Comparison of ENCODE assay signal across 8 mouse cellular contexts in genomic region chr5:143299686-143300085, GRCm38 (mm10). TPM values are rescaled to one million over a fixed set of nuclear protein-coding genes. Genes with fewer than 3 reads are reported as not detected.
DNase-seq lines count a peak whose midpoint lies in the region; ATAC-seq and TF ChIP-seq lines count a peak whose summit lies in the region.
"Had no signal": no experiment of that assay in that cellular context is flagged by ENCODE, and none has a peak within 500 bp of the region (broad histone marks: within the 10 kb centered on the region; RNA-seq: fewer than 3 reads in every experiment).

No protein-coding gene starts in this region.

- DNase-seq in layer of hippocampus, adult 11-12 months (ENCODE audit: low spot score) = peak; percentile 63
- DNase-seq in layer of hippocampus, adult 9-10 months (ENCODE audit: low spot score) = no peak
- DNase-seq in ES-CJ7 (ENCODE audit: low read depth, low spot score) = peak; percentile 72
- DNase-seq in adrenal gland, adult 2 months = peak; percentile 41
- DNase-seq in embryo, embryonic 9.5 days (ENCODE audit: extremely low spot score) = peak; percentile 47
- DNase-seq in lung, adult 2 months = peak; percentile 38
- peak; percentile 67 for DNase-seq in stomach, postnatal 0 days (ENCODE audit: low spot score)

- TF ChIP-seq EP300 in stomach, postnatal 0 days (optimal IDR thresholded peaks at IDR 0.05) = no peak

- no peaks in the 10 kb centered on the region for H3K4me1 ChIP-seq in lung, adult 2 months (ENCODE audit: control insufficient read depth, insufficient read depth, low read length)
- no peaks in the 10 kb centered on the region for H3K4me1 ChIP-seq in stomach, postnatal 0 days (replicated peaks; ENCODE audit: control insufficient read depth, insufficient read depth)
- H3K4me1 ChIP-seq: limb, embryonic 15.5 days had no signal

- no peak for ATAC-seq in stomach, postnatal 0 days (ENCODE audit: low FRiP score, low TSS enrichment)

- H3K4me2 ChIP-seq in stomach, postnatal 0 days (replicated peaks; ENCODE audit: low read depth) = no peak overlapping the region
- H3K4me2 ChIP-seq: limb, embryonic 15.5 days had no signal

- TF ChIP-seq POLR2A in lung, adult 2 months (IDR thresholded peaks at IDR 0.05; ENCODE audit: borderline replicate concordance, extremely low read depth, low read depth, low read length) = no peak

- no peak overlapping the region for H3K4me3 ChIP-seq in lung, adult 2 months (replicated peaks; ENCODE audit: extremely low read depth, low read depth, low read length)
- no peak overlapping the region for H3K4me3 ChIP-seq in stomach, postnatal 0 days (ENCODE audit: low read depth, low read length)
- H3K4me3 ChIP-seq: limb, embryonic 15.5 days had no signal

- H3K27ac ChIP-seq in stomach, postnatal 0 days (replicated peaks) = no peak overlapping the region
- H3K27ac ChIP-seq: limb, embryonic 15.5 days had no signal

- 92% methylated on average over 4 of the region's 4 CpGs for WGBS in lung, adult 2 months
- 92% methylated on average over 4 of the region's 4 CpGs for WGBS in stomach, postnatal 0 days

- no peaks in the 10 kb centered on the region for H3K27me3 ChIP-seq in stomach, postnatal 0 days (ENCODE audit: control insufficient read depth, insufficient read depth, low read length)

- H3K9me3 ChIP-seq in stomach, postnatal 0 days (ENCODE audit: control insufficient read depth, low read length) = no peaks in the 10 kb centered on the region
- H3K9me3 ChIP-seq: limb, embryonic 15.5 days had no signal

- no peak overlapping the region for H3K9ac ChIP-seq in stomach, postnatal 0 days (ENCODE audit: low read length)
- H3K9ac ChIP-seq: limb, embryonic 15.5 days had no signal

- H3K36me3 ChIP-seq in stomach, postnatal 0 days (ENCODE audit: control insufficient read depth, insufficient read depth, low read length) = peaks cover 14% of the 10 kb centered on the region

- TF ChIP-seq CTCF in lung, adult 2 months (IDR thresholded peaks at IDR 0.05; ENCODE audit: insufficient read depth, low read length) = peak; percentile 74
- TF ChIP-seq CTCF in stomach, postnatal 0 days (IDR thresholded peaks at IDR 0.05; ENCODE audit: low read depth) = peak; percentile 83

RNA-seq across cellular contexts. Expression of gene Zfp853, which starts 6.3 kb away (rescaled TPM):
- under 1 TPM; 0.17 to 0.31 TPM for total RNA-seq in adrenal gland, adult 2 months (2021)
- polyA plus RNA-seq in adrenal gland, adult 2 months (2012; rRNA removed) = 1.1 and 1.6 TPM in 2 replicates
- polyA plus RNA-seq in lung, adult 2 months (2012; rRNA removed) = 1.4 and 1.5 TPM in 2 replicates
- 0.06 TPM in 2 replicates for polyA plus RNA-seq in stomach, postnatal 0 days (2015; fragmentation: Nextera tagmentation; extraction: Ambion mirVana)

RNA-seq across cellular contexts. Expression of gene E130309D02Rik, which starts 15.5 kb away (rescaled TPM):
- total RNA-seq in adrenal gland, adult 2 months (2021) = 10 to 100 TPM; 25.6 to 36.4 TPM
- 46.5 and 54.9 TPM in 2 replicates for polyA plus RNA-seq in adrenal gland, adult 2 months (2012; rRNA removed)
- polyA plus RNA-seq in lung, adult 2 months (2012; rRNA removed) = 21.8 and 25.1 TPM in 2 replicates
- polyA plus RNA-seq in stomach, postnatal 0 days (2015; fragmentation: Nextera tagmentation; extraction: Ambion mirVana) = 15.7 and 18.5 TPM in 2 replicates

RNA-seq across cellular contexts. Expression of gene Zdhhc4, which starts 29.4 kb away (rescaled TPM):
- total RNA-seq in adrenal gland, adult 2 months (2021) = 10 to 100 TPM; 52.8 to 60.8 TPM
- polyA plus RNA-seq in adrenal gland, adult 2 months (2012; rRNA removed) = 95.2 and 110 TPM in 2 replicates
- 76.0 and 98.1 TPM in 2 replicates for polyA plus RNA-seq in lung, adult 2 months (2012; rRNA removed)
- 62.6 and 65.2 TPM in 2 replicates for polyA plus RNA-seq in stomach, postnatal 0 days (2015; fragmentation: Nextera tagmentation; extraction: Ambion mirVana)

RNA-seq across cellular contexts. Expression of gene Zfp316, which starts 29.9 kb away (rescaled TPM):
- 1 to 10 TPM; 4.6 to 9.8 TPM for total RNA-seq in adrenal gland, adult 2 months (2021)
- 21.0 and 25.5 TPM in 2 replicates for polyA plus RNA-seq in adrenal gland, adult 2 months (2012; rRNA removed)
- polyA plus RNA-seq in lung, adult 2 months (2012; rRNA removed) = 10.1 and 10.4 TPM in 2 replicates
- 1.4 and 1.7 TPM in 2 replicates for polyA plus RNA-seq in stomach, postnatal 0 days (2015; fragmentation: Nextera tagmentation; extraction: Ambion mirVana)

RNA-seq across cellular contexts. Expression of gene Grid2ip, which starts 57.5 kb away (rescaled TPM):
- under 1 TPM; 0.24 to 0.29 TPM for total RNA-seq in adrenal gland, adult 2 months (2021)
- 0.40 and 1.1 TPM in 2 replicates for polyA plus RNA-seq in adrenal gland, adult 2 months (2012; rRNA removed)
- 0.02 and 0.09 TPM in 2 replicates for polyA plus RNA-seq in lung, adult 2 months (2012; rRNA removed)
- polyA plus RNA-seq in stomach, postnatal 0 days (2015; fragmentation: Nextera tagmentation; extraction: Ambion mirVana) = 0.86 and 1.4 TPM in 2 replicates
